Mouse (Mus musculus) C2C12 (cell line): ENCODE data around the gene Dcakd.

Source experiments
- CTCF ChIP-seq: IDR thresholded peaks from one replicate; pipeline ENCODE4 v1.5.1; 2011; ENCODE audit not compliant: control insufficient read depth, insufficient read depth, insufficient read length
- MAX ChIP-seq: IDR thresholded peaks from one replicate; pipeline ENCODE4 v1.6.1; 2011; ENCODE audit warnings: mild to moderate bottlenecking, control low read depth
- MYOD1 ChIP-seq: IDR thresholded peaks from one replicate; pipeline ENCODE4 v1.6.1; 2011; ENCODE audit warnings: low read depth; ENCODE audit not compliant: control insufficient read depth, insufficient read length
- MYOG ChIP-seq: IDR thresholded peaks from one replicate; pipeline ENCODE4 v1.6.1; 2011; ENCODE audit not compliant: control insufficient read depth, insufficient read length; ENCODE audit errors: extremely low read depth
- USF1 ChIP-seq: IDR thresholded peaks from one replicate; pipeline ENCODE4 v1.6.1; 2011; ENCODE audit warnings: low read depth, mild to moderate bottlenecking, control low read depth, moderate library complexity

GRCm38 (mm10) chr11:103046286-103046685 is 18.2 kb upstream of the Dcakd start:
- TF ChIP-seq CTCF, result no peak
- TF ChIP-seq USF1, result no peak
- no peak for TF ChIP-seq MYOG
- no peak for TF ChIP-seq MAX
- no peak for TF ChIP-seq MYOD1
